Mouse (Mus musculus): ENCODE results near the gene Ankrd66. TPM values are rescaled to one million over a fixed set of nuclear protein-coding genes. Genes with fewer than 3 reads are reported as not detected.
"Not testable (repeated sequence)": the region's sequence is repeated elsewhere in the genome, so short reads cannot be mapped to it uniquely, and the experiment has no call there.

Gene Ankrd66
- total and polyA plus RNA-seq, 2 experiments from 2014 or later = 0.93 TPM; not detected in 1

DNA sequence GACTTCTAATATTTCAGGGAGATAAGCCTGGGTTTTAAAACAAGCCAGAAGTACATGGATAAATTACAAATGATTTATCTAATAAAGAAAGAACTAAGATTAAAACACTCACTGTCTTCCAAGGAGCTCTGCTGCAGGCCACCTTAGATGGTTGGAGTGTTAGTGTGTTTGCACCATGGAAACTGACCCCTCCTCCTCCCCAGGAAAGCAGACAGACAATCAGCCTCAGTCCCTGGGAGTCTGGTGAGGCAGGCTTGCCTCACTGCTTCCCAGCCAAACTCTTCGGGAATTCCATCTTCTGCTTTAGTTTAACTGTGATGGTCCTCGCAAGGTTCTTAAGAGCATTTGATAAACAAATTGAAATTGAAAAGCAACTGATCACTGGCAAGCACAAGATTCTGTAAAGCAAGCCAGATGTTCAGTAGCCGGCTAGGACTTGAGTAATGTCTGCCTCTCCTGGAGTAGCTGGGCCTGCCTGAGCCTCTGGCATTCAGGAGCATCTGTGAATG lies 7.7 kb upstream of the Ankrd66 start:
- no peaks in the 10 kb centered on the region for H3K36me3 ChIP-seq (ENCODE audit: insufficient read depth, low read length)
- H3K4me1 ChIP-seq (ENCODE audit: insufficient read depth, low read length) = no peaks in the 10 kb centered on the region
- DNase-seq (ENCODE audit: low spot score) (peak; percentile 8), ATAC-seq (ENCODE audit: low FRiP score) (no peak)
- H3K27me3 ChIP-seq (ENCODE audit: insufficient read depth, low read length) = no peaks in the 10 kb centered on the region
- H3K27ac ChIP-seq (ENCODE audit: low read depth, low read length) = no peak overlapping the region
- H3K4me3 ChIP-seq (ENCODE audit: low read depth, low read length) = no peak overlapping the region
- no peak overlapping the region for H3K9ac ChIP-seq (replicated peaks; ENCODE audit: low read length, poor library complexity, severe bottlenecking)
- no peaks in the 10 kb centered on the region for H3K9me3 ChIP-seq (ENCODE audit: low read length)
- no peak overlapping the region for H3K4me2 ChIP-seq (ENCODE audit: low read depth, low read length, poor library complexity, severe bottlenecking)
- 27% methylated on average over 3 of the region's 3 CpGs for WGBS
- TF ChIP-seq CTCF (IDR thresholded peaks at IDR 0.05) = no peak

DNA sequence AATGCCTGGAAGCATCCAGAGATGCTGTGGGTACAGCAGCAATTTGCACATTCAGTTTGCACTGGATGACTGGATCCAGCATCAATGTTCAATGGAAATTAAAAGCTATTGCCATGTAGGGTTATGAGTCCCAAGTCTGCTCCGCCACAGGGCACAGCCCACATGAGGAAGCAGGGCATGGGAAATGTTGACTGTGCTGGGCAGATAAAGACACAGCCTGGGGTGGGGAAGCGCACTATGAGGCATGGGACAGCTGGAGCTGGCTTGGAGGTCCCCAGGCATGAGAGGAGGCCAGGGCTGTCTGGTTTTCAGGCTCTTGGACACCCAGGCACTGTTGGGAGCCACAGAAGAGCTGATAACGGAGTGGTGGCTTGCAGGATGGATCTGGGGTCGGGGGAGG lies 601 bp upstream of the Ankrd66 start:
- Histone ChIP-seq H3K4me2 (ENCODE audit: low read depth, low read length, poor library complexity, severe bottlenecking) (no peak overlapping the region), H3K4me3 (ENCODE audit: low read depth, low read length) (no peak overlapping the region), H3K36me3 (ENCODE audit: insufficient read depth, low read length) (no peaks in the 10 kb centered on the region), H3K27ac (ENCODE audit: low read depth, low read length) (no peak overlapping the region), H3K4me1 (ENCODE audit: insufficient read depth, low read length) (no peaks in the 10 kb centered on the region), H3K27me3 (ENCODE audit: insufficient read depth, low read length) (no peaks in the 10 kb centered on the region), H3K9ac (replicated peaks; ENCODE audit: low read length, poor library complexity, severe bottlenecking) (no peak overlapping the region), H3K9me3 (ENCODE audit: low read length) (no peaks in the 10 kb centered on the region)
- no peak for ATAC-seq (ENCODE audit: low FRiP score)
- 88% methylated on average over 4 of the region's 4 CpGs for WGBS
- no peak for TF ChIP-seq CTCF (IDR thresholded peaks at IDR 0.05)
- DNase-seq (ENCODE audit: low spot score) = no peak

DNA sequence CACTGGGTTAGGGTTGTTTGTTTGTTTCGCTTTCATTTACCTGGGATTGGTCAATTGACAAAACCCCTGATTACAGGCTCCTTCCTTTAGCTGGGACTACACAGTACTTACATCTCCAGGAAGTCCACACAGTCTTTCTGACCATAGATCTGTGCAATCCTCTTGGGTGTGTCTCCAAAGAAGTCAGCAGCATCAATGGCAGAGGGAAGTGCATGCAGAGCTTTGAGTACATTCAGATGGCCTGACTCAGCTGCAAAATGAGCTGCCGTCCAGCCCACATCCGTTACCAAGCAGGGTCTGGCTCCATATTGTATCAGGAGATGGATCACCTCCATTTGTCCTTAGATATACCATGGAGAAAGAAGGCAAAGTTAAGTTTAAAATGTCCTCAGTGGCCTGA lies 4.7 kb downstream of the Ankrd66 start:
- Histone ChIP-seq H3K4me3 (ENCODE audit: low read depth, low read length) (no peak overlapping the region), H3K4me2 (ENCODE audit: low read depth, low read length, poor library complexity, severe bottlenecking) (no peak overlapping the region), H3K27me3 (ENCODE audit: insufficient read depth, low read length) (no peaks in the 10 kb centered on the region), H3K27ac (ENCODE audit: low read depth, low read length) (no peak overlapping the region), H3K4me1 (ENCODE audit: insufficient read depth, low read length) (no peaks in the 10 kb centered on the region), H3K36me3 (ENCODE audit: insufficient read depth, low read length) (no peaks in the 10 kb centered on the region), H3K9ac (replicated peaks; ENCODE audit: low read length, poor library complexity, severe bottlenecking) (no peak overlapping the region), H3K9me3 (ENCODE audit: low read length) (no peaks in the 10 kb centered on the region)
- no peak for TF ChIP-seq CTCF (IDR thresholded peaks at IDR 0.05)
- WGBS = 85% methylated on average over 3 of the region's 3 CpGs
- ATAC-seq (ENCODE audit: low FRiP score) (no peak), DNase-seq (ENCODE audit: low spot score) (no peak)

DNA sequence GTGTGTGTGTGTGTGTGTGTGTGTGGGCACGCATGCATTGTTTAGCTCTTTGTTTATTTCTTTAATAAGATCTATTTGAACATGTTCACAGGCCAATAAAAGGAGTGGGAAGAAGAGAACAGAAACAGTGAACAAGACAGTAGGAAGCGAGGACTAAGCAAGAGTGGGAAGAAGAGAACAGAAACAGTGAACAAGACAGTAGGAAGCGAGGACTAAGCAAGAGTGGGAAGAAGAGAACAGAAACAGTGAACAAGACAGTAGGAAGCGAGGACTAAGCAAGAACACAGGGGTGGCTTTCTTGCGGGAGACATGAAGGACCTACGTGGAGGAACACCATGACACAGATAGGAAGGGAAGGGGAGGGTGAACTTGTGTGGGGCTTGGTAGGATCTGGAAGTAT lies 6.6 kb downstream of the Ankrd66 start:
- not testable (repeated sequence) for H3K4me3 ChIP-seq (ENCODE audit: low read depth, low read length); DNase-seq (ENCODE audit: low spot score); H3K36me3 ChIP-seq (ENCODE audit: insufficient read depth, low read length); H3K9me3 ChIP-seq (ENCODE audit: low read length); H3K27ac ChIP-seq (ENCODE audit: low read depth, low read length); ATAC-seq (ENCODE audit: low FRiP score); H3K4me1 ChIP-seq (ENCODE audit: insufficient read depth, low read length); H3K9ac ChIP-seq (replicated peaks; ENCODE audit: low read length, poor library complexity, severe bottlenecking); H3K4me2 ChIP-seq (ENCODE audit: low read depth, low read length, poor library complexity, severe bottlenecking); H3K27me3 ChIP-seq (ENCODE audit: insufficient read depth, low read length)
- WGBS = 92% methylated on average over 6 of the region's 6 CpGs

DNA sequence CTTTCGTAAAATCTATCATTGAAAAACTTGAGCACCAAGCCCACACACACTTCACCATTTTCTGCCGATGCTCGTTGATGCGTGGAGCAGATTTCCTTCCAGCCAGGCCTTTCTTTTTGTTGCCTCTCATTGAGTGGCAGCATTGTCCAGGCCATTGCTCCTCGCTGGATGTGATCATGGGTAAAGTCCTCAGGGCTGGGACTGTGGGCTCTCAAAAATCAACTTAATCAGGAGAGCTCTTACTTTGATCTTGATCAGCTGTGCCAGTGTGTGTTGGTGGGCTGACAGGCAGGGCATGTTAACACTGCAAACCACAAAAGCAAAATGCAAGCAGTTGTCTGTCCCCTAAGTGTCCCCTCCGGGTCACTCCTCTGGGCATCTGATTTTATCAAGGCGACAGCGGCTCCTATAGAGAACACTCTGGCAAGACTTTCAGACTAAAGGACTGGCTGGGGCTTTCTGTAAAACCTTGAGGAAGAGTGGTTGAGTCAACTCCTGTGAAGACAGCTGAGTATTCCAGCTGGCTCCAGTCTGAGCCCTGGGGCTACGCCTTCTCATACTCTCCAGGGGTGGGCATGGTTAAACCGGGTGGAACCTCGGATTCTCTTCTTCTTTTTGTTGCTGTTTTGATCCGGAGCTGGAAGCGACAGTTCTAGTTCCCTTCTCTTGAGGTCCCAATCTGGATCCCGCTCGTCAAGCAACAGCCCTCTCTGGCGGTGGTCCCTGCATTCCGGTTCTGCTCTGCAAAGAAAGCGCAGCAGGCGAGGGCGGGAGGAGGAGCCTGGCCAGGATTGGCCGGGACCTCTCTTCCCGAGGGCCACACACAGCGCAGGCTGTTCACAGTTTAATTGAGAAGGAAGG lies 8.8 kb downstream of the Ankrd66 start:
- Histone ChIP-seq H3K27ac (ENCODE audit: low read depth, low read length) (no peak overlapping the region), H3K9me3 (ENCODE audit: low read length) (no peaks in the 10 kb centered on the region), H3K9ac (replicated peaks; ENCODE audit: low read length, poor library complexity, severe bottlenecking) (no peak overlapping the region), H3K4me2 (ENCODE audit: low read depth, low read length, poor library complexity, severe bottlenecking) (peak overlapping the region; percentile 31), H3K36me3 (ENCODE audit: insufficient read depth, low read length) (no peaks in the 10 kb centered on the region), H3K27me3 (ENCODE audit: insufficient read depth, low read length) (no peaks in the 10 kb centered on the region), H3K4me3 (ENCODE audit: low read depth, low read length) (no peak overlapping the region; the same call in 1 of the 2 replicates), H3K4me1 (ENCODE audit: insufficient read depth, low read length) (no peaks in the 10 kb centered on the region)
- TF ChIP-seq CTCF (IDR thresholded peaks at IDR 0.05) = peak; percentile 60
- DNase-seq (ENCODE audit: low spot score) (peak; percentile 84), ATAC-seq (ENCODE audit: low FRiP score) (peak; percentile 81)
- WGBS = 8% methylated on average over 23 of the region's 23 CpGs

DNA sequence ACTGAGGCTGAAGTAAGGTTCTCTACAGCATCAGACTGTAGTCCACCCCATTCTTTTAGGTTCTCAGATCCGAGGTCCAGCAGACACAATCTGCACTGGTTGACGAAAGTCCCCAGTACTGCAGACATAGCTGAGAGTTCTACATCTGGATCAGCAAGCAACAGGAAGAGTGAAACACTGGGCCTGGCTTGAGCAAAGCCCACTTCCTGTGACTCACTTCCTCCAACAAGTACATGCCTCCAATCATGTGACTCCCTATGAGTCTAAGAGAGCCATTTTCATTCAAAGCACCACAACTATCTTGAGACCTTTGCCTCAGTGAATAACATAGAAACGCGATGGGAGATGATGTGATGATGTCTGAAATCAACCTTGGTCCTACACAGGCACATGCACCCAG lies 12.2 kb downstream of the Ankrd66 start:
- 95% methylated on average over 4 of the region's 4 CpGs for WGBS
- H3K9me3 ChIP-seq (ENCODE audit: low read length) = no peaks in the 10 kb centered on the region
- TF ChIP-seq CTCF (IDR thresholded peaks at IDR 0.05) = no peak
- H3K27me3 ChIP-seq (ENCODE audit: insufficient read depth, low read length) = no peaks in the 10 kb centered on the region
- no peak overlapping the region for H3K4me3 ChIP-seq (ENCODE audit: low read depth, low read length)
- H3K27ac ChIP-seq (ENCODE audit: low read depth, low read length) = no peak overlapping the region
- H3K4me2 ChIP-seq (ENCODE audit: low read depth, low read length, poor library complexity, severe bottlenecking) = no peak overlapping the region
- no peaks in the 10 kb centered on the region for H3K4me1 ChIP-seq (ENCODE audit: insufficient read depth, low read length)
- ATAC-seq (ENCODE audit: low FRiP score) (no peak), DNase-seq (ENCODE audit: low spot score) (no peak)
- no peaks in the 10 kb centered on the region for H3K36me3 ChIP-seq (ENCODE audit: insufficient read depth, low read length)
- H3K9ac ChIP-seq (replicated peaks; ENCODE audit: low read length, poor library complexity, severe bottlenecking) = no peak overlapping the region
